Mouse (Mus musculus): ENCODE measurements around the gene Sdcbp2.

Sdcbp2 gene

DNA sequence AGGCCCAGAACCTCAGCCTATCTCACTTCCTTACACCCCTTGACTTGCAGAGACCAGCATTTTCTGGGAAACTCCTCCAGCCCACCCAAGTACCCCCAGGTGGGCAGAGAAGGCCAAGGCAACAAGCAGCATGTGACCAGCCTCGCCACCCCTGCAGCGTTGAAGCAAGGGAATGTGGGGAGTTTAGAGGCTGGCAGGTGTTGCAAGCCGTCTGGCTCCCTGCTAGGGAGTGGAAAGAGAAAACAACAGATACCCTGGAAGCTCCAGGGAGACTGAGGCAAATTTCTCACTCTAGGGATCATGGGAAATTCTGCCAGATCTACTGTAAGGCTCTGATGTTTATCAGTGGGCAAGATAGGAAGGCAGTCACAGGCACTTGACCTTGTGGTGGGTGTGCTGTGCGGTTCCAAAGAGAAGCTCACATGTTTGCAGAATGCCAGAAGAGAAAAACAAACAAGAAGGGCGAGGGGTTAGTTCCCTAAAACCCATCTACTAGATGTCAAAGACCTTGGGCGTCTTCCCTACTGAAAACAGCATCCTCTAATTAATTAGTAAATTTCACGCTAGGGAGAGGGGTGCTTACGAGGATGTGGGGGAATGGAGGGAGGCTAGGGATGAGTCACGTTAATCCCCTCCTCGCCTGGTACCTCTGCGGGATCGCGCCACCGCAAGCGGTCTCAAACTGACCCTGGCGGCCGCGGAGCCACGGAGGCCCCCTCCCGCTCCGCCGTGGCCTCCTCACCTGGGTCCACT, 59.2 kb downstream of the Sdcbp2 start:
- no peak for DNase-seq (ENCODE audit: low read depth, low spot score)

DNA sequence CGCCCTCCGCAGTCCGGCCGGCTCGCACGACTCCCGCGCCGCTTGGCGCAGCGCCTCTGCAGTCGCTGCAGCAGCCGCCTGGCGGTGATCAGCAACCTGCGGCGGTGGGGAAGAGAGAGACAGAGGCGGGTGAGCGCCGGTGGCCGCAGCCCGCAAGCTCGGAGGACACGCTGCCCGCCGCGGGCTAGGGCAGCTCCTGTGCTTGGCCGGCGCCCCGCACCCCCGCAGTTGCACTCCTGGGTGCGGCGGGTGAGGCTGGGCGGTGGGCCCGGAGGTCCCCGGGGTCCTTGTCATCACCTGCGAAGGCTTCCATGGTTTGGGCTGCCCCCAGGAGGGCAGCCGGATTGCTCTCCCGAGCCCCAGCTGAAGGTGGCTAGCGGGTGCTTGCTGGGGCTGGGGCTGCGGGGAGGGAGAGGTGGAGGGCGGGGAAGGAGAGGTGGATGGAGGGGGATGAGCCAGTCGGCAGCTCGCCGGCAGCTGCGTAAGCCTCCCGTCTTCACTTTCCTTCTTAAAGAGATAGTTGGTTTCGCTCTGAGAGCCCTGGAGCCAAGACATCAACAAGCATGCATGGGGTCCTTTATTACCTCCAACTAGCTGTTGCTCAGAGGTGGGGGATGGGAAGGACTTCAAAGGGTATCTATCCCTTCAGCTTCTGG, 59.9 kb downstream of the Sdcbp2 start, which contains the start of gene Snph:
Gene Snph (minus strand): TSS at position 435 of the 656 bp plus-strand sequence.
- DNase-seq (ENCODE audit: low read depth, low spot score): no peak

GRCm38 (mm10) chr2:151632982-151633381, 60.6 kb downstream of the Sdcbp2 start:
- DNase-seq (ENCODE audit: low read depth, low spot score): no peak

DNA sequence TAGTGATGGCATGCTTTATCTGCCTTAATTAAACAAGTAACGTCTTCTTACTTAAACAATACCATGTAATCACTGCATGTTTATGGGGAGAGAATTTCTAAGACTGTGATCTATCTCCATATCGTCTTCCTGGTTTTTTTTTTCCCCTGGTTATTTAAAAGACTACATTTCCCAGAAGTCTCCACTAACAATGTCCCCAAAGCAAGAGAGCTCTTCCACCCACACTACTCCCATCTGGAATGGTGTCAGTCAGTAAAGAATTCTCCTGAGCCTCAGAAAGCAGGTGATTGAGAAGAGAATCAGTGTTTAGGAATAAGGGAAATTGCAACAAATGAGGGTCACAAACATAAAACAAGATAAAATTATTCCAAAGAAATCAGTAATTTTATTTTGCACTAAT, 62.5 kb downstream of the Sdcbp2 start:
- no peak for DNase-seq (ENCODE audit: low read depth, low spot score)

DNA sequence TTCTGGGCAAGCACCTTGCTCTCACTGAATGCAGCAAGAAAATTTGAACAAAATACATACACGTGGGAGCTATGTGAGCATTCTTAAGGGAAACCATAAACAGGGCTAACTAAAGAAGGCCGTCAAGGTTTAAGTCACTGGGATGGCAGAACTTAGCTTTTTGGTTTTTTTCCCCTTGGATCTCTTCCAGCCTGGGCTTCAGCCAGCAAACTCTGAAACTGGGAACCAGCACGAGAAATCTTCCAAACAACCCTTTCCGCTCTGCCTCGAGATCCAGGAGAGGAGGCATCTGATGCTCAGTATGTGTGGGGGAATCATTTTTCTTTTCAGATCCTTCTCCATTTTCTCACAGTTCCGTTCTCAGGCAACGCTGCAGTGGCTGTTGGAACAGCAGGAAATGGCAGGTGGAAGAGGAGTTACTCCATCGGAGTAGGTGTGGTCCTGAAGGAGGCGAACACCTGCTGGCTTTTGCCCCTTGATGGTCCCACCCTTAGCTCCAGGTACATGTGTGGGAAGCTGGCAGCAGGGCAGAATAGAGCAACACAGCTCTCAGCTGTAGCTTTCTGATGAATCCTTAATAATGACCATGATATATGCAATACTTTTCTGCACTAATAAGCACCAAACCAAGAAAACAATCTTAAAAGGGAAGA, 63.1 kb downstream of the Sdcbp2 start:
- no peak for DNase-seq (ENCODE audit: low read depth, low spot score)

DNA sequence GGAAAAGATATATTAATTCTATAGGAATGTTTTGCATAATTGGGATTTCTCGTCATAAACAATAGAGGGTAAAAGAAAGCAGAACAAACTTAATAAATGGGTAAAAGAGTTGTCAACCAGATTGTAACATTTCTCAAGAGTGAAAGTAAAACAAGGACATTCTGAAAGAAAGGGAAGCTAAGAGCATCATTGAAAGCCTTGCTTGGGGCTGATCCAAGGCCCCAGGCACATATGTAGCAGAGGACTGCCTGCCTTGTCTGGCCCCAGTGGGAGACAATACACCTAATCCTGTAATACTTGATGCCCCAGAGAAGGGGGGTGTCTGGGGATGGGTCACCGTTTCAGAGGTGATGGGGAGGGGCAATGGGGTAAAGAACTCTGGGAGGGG, 63.6 kb downstream of the Sdcbp2 start:
- DNase-seq (ENCODE audit: low read depth, low spot score): no peak

Data from c-Kit-negative CD71-positive TER-119-positive erythroid progenitor cells, embryonic 14.5 days (primary cell).